In the genomic region with DNA sequence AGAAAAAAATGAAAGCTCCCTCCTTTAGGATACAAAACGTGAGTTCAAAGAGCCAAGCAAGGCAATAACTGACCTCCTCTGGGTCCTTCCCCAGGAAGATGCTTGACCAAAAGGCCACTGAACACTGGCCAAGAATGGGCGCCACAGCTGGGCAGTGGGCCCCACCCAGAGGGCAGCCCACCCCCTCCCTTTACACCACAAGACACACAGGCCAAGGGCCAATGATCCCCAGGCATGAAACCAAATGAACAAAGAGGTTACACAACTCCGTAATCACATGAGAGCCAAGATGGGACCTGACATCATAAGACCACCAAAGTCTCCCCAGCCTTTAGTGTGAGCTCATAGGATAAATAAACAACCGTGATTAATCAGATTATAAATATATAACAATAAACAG, we compare ENCODE assay signal across 27 mouse cellular contexts.
DNase-seq lines count a peak whose midpoint lies in the region; ATAC-seq and TF ChIP-seq lines count a peak whose summit lies in the region.
"Had no signal": no experiment of that assay in that cellular context is flagged by ENCODE, and none has a peak within 500 bp of the region (broad histone marks: within the 10 kb centered on the region; RNA-seq: fewer than 3 reads in every experiment).

No protein-coding gene starts in this region.

- DNase-seq in hindbrain, embryonic 10.5 days (ENCODE audit: low spot score), result no peak
- DNase-seq in hindbrain, postnatal 0 days (ENCODE audit: low spot score), result no peak
- peak; percentile 38 for DNase-seq in layer of hippocampus, adult 9-11 months
- no peak for DNase-seq in layer of hippocampus, postnatal 36 days
- peak; percentile 67 for DNase-seq in brain, adult 2 months (ENCODE audit: low read depth, low spot score)
- DNase-seq: adrenal gland, adult 8-10 months; adrenal gland, postnatal 14 days; B cell, adult 2 months; cerebellum, adult 11 months; cerebellum, adult 18-20 months; cerebellum, adult 8-10 months; cerebellum, adult 9-11 months; cerebellum, postnatal 14 days; cerebellum, postnatal 36 days; embryo, embryonic 11 days had no signal

- 82% methylated on average over 4 of the region's 4 CpGs for WGBS in hindbrain, embryonic 10.5 days
- WGBS in hindbrain, postnatal 0 days, result 62% methylated on average over 4 of the region's 4 CpGs

- no peak overlapping the region for H3K4me3 ChIP-seq in hindbrain, embryonic 10.5 days
- no peak overlapping the region for H3K4me3 ChIP-seq in hindbrain, postnatal 0 days (ENCODE audit: low read length)
- H3K4me3 ChIP-seq: embryonic facial prominence, embryonic 13.5 days; embryonic facial prominence, embryonic 15.5 days; erythroblast, embryonic 14.5 days; forebrain, embryonic 10.5 days; forebrain, embryonic 12.5 days had no signal

- no peaks in the 10 kb centered on the region for H3K9me3 ChIP-seq in hindbrain, embryonic 10.5 days
- H3K9me3 ChIP-seq in hindbrain, postnatal 0 days (ENCODE audit: low read length), result no peaks in the 10 kb centered on the region
- H3K9me3 ChIP-seq: embryonic facial prominence, embryonic 13.5 days; embryonic facial prominence, embryonic 15.5 days; forebrain, embryonic 10.5 days; forebrain, embryonic 12.5 days had no signal

- H3K27me3 ChIP-seq in hindbrain, embryonic 10.5 days (ENCODE audit: insufficient read depth, poor library complexity, severe bottlenecking), result no peaks in the 10 kb centered on the region
- H3K27me3 ChIP-seq in hindbrain, postnatal 0 days (ENCODE audit: insufficient read depth, low read length), result no peaks in the 10 kb centered on the region
- H3K27me3 ChIP-seq: CH12.LX; embryonic facial prominence, embryonic 13.5 days; embryonic facial prominence, embryonic 15.5 days; forebrain, embryonic 12.5 days; Patski had no signal

- H3K4me2 ChIP-seq in hindbrain, postnatal 0 days (ENCODE audit: low read depth, low read length), result no peak overlapping the region
- H3K4me2 ChIP-seq: embryonic facial prominence, embryonic 13.5 days; embryonic facial prominence, embryonic 15.5 days; forebrain, embryonic 12.5 days had no signal

- peaks cover 54% of the 10 kb centered on the region for H3K4me1 ChIP-seq in hindbrain, embryonic 10.5 days (replicated peaks)
- H3K4me1 ChIP-seq in hindbrain, postnatal 0 days (ENCODE audit: insufficient read depth, low read length), result peaks cover 37% of the 10 kb centered on the region

- ATAC-seq in hindbrain, postnatal 0 days, result no peak
- ATAC-seq: activated CD4-positive, CD25-positive, alpha-beta regulatory T cell, adult 4 months; CD4-positive, CD25-positive, alpha-beta regulatory T cell, adult 4 months; forebrain, embryonic 14.5 days; forebrain, embryonic 16.5 days; Patski had no signal

- no peak for TF ChIP-seq CTCF in hindbrain, postnatal 0 days (IDR thresholded peaks at IDR 0.05; ENCODE audit: low read depth)

- no peak overlapping the region for H3K9ac ChIP-seq in hindbrain, postnatal 0 days (replicated peaks; ENCODE audit: low read length)
- H3K9ac ChIP-seq: embryonic facial prominence, embryonic 13.5 days; embryonic facial prominence, embryonic 15.5 days; forebrain, embryonic 12.5 days had no signal

- H3K27ac ChIP-seq in hindbrain, embryonic 10.5 days, result 0 out of 2 replicates have a peak overlapping the region, but pooled peaks have one; percentile 62
- no peak overlapping the region for H3K27ac ChIP-seq in hindbrain, postnatal 0 days
- H3K27ac ChIP-seq: embryonic facial prominence, embryonic 13.5 days; embryonic facial prominence, embryonic 15.5 days had no signal

- H3K36me3 ChIP-seq in hindbrain, embryonic 10.5 days, result 0 out of 2 replicates have a peak, but pooled peaks cover 4% of the 10 kb centered on the region
- H3K36me3 ChIP-seq in hindbrain, postnatal 0 days (ENCODE audit: insufficient read depth, low read length), result no peaks in the 10 kb centered on the region
- H3K36me3 ChIP-seq: embryonic facial prominence, embryonic 13.5 days; embryonic facial prominence, embryonic 15.5 days; forebrain, embryonic 12.5 days; G1E had no signal

Comparison
In these comparisons a context has a peak if more than half of its experiments do, and no peak if none do; other contexts are left out.
1. DNase-seq: peak in layer of hippocampus, adult 9-11 months (single experiment) and brain, adult 2 months (single experiment); none in hindbrain, embryonic 10.5 days (single experiment), hindbrain, postnatal 0 days (single experiment) and layer of hippocampus, postnatal 36 days (0 of 2).